Mouse (Mus musculus) kidney, embryonic 15.5 days (tissue): ENCODE data around the gene Cyp2c65. TPM values are rescaled to one million over a fixed set of nuclear protein-coding genes. Genes with fewer than 3 reads are reported as not detected.
"Not testable (repeated sequence)": the region's sequence is repeated elsewhere in the genome, so short reads cannot be mapped to it uniquely, and the experiment has no call there.

ENCODE experiments used
- ATAC-seq: fragments of 200-750 bp; cut with Nextera tagmentation; replicated peaks from 2 replicates; pipeline ENCODE4 v1.8.0; 2017; ENCODE audit warnings: moderate TSS enrichment; ENCODE audit not compliant: low FRiP score
- H3K27ac ChIP-seq: fragments of 300-500 bp; sonication (generic); 2 replicates; pipeline ENCODE4 v1.5.1; 2015; ENCODE audit warnings: mild to moderate bottlenecking, inconsistent platforms
- H3K27me3 ChIP-seq: fragments of 300-500 bp; sonication (generic); 2 replicates; pipeline ENCODE4 v1.6.1; 2015; ENCODE audit warnings: inconsistent platforms
- H3K36me3 ChIP-seq: fragments of 300-500 bp; sonication (generic); 2 replicates; pipeline ENCODE4 v1.6.1; 2015; ENCODE audit warnings: inconsistent platforms
- H3K4me1 ChIP-seq: fragments of 300-500 bp; sonication (generic); 2 replicates; pipeline ENCODE4 v1.6.1; 2015; ENCODE audit warnings: inconsistent platforms
- H3K4me2 ChIP-seq: fragments of 300-500 bp; sonication (generic); 2 replicates; pipeline ENCODE4 v1.6.1; 2015; ENCODE audit warnings: moderate library complexity, mild to moderate bottlenecking, inconsistent platforms
- H3K4me3 ChIP-seq: fragments of 300-500 bp; sonication (generic); replicated peaks from 2 replicates; pipeline ENCODE4 v1.5.1; 2015; ENCODE audit warnings: mild to moderate bottlenecking, inconsistent platforms
- H3K9ac ChIP-seq: fragments of 300-500 bp; sonication (generic); 2 replicates; pipeline ENCODE4 v1.6.1; 2015; ENCODE audit warnings: mild to moderate bottlenecking, inconsistent platforms
- H3K9me3 ChIP-seq: fragments of 300-500 bp; sonication (generic); replicated peaks from 2 replicates; pipeline ENCODE4 v1.6.1; 2016; ENCODE audit warnings: inconsistent platforms
- WGBS: fragments of 180-500 bp; shearing (Covaris S2); methylation state at CpG from one replicate; pipeline ENCODE4 v1.1.7; 2015; ENCODE audit warnings: mixed read lengths; 5-methylcytosine and 5-hydroxymethylcytosine counted together
- polyA plus RNA-seq: library from polyadenylated mRNA; unstranded; fragments of >200 nt; fragmentation: Nextera tagmentation; extraction: Ambion mirVana; gene quantifications from 2 replicates; pipeline ENCODE4 v1.2.1, GENCODE M21; 2015

Gene Cyp2c65
- polyA plus RNA-seq = not detected in 2 replicates

GRCm38 (mm10) chr19:39060719-39061118 is at the start of gene Cyp2c65:
TSS of gene Cyp2c65 (plus strand) at chr19:39061015.
- ATAC-seq = no peak
- Histone ChIP-seq H3K4me1 (no peaks in the 10 kb centered on the region), H3K36me3 (no peaks in the 10 kb centered on the region), H3K4me2 (no peak within 1 kb of the TSS), H3K4me3 (no peak within 1 kb of the TSS), H3K27me3 (no peaks in the 10 kb centered on the region), H3K9me3 (no peaks in the 10 kb centered on the region), H3K9ac (no peak within 1 kb of the TSS), H3K27ac (no peak within 1 kb of the TSS)
- WGBS = 70% methylated on average over 2 of the region's 2 CpGs

- Histone ChIP-seq H3K9me3 (no peaks in the 10 kb centered on the region), H3K4me1 (no peaks in the 10 kb centered on the region), H3K4me3 (no peak overlapping the region), H3K27ac (no peak overlapping the region), H3K4me2 (no peak overlapping the region), H3K9ac (no peak overlapping the region), H3K27me3 (no peaks in the 10 kb centered on the region), H3K36me3 (no peaks in the 10 kb centered on the region)
- 86% methylated on average over 1 of the region's 1 CpGs for WGBS
- ATAC-seq = no peak
These were observed 2.9 kb upstream of the Cyp2c65 start for GRCm38 (mm10) chr19:39057928-39058327.

GRCm38 (mm10) chr19:39098779-39099178 is 38.0 kb downstream of the Cyp2c65 start:
- not testable (repeated sequence) for H3K27ac ChIP-seq, H3K4me3 ChIP-seq, H3K9ac ChIP-seq, ATAC-seq, H3K4me1 ChIP-seq, H3K27me3 ChIP-seq, H3K36me3 ChIP-seq, H3K4me2 ChIP-seq
- peaks cover 11% of the 10 kb centered on the region; the same call in 1 of the 2 replicates for H3K9me3 ChIP-seq
- WGBS = 83% methylated on average over 2 of the region's 2 CpGs

- H3K9me3 ChIP-seq = no peaks in the 10 kb centered on the region
- H3K9ac ChIP-seq = no peak within 1 kb of the TSS
- ATAC-seq = no peak
- H3K4me3 ChIP-seq = no peak within 1 kb of the TSS
- H3K4me2 ChIP-seq = no peak within 1 kb of the TSS
- H3K27me3 ChIP-seq = no peaks in the 10 kb centered on the region
- no peak within 1 kb of the TSS for H3K27ac ChIP-seq
- 90% methylated on average over 1 of the region's 1 CpGs for WGBS
- no peaks in the 10 kb centered on the region for H3K4me1 ChIP-seq
- no peaks in the 10 kb centered on the region for H3K36me3 ChIP-seq
These were observed 52.8 kb downstream of the Cyp2c65 start, which contains the start of gene Cyp2c66 for GRCm38 (mm10) chr19:39113644-39114043. TSS of gene Cyp2c66 (plus strand) at chr19:39113898.

Other genes starting within 250 kb of the Cyp2c65 start
- 8.0 and 8.2 TPM in 2 replicates for gene Noc3l, start 241.8 kb upstream of the Cyp2c65 start, polyA plus RNA-seq
- 2.2 and 2.4 TPM in 2 replicates for gene Tbc1d12, start 224.4 kb upstream of the Cyp2c65 start, polyA plus RNA-seq
- gene Hells, start 130.1 kb upstream of the Cyp2c65 start, polyA plus RNA-seq = 53.6 and 56.9 TPM in 2 replicates
- gene Cyp2c55, start 54.0 kb upstream of the Cyp2c65 start, polyA plus RNA-seq = 0.08 TPM in 1 of 2 replicates, not detected in the other
- gene Cyp2c66, start 52.9 kb downstream of the Cyp2c65 start, polyA plus RNA-seq = not detected in 2 replicates
- not detected in 2 replicates for gene Cyp2c29, start 208.4 kb downstream of the Cyp2c65 start, polyA plus RNA-seq